Mouse (Mus musculus) E14TG2a.4 (cell line): ENCODE results near the gene Ccnyl1.

ENCODE experiments used
- CTCF ChIP-seq: conservative IDR thresholded peaks from 2 replicates; pipeline ENCODE4 v1.5.1; 2014; ENCODE audit warnings: low read length
- NANOG ChIP-seq: IDR thresholded peaks from 2 replicates; pipeline ENCODE4 v1.6.1; 2014; ENCODE audit warnings: borderline replicate concordance, low read length, mixed read lengths

DNA sequence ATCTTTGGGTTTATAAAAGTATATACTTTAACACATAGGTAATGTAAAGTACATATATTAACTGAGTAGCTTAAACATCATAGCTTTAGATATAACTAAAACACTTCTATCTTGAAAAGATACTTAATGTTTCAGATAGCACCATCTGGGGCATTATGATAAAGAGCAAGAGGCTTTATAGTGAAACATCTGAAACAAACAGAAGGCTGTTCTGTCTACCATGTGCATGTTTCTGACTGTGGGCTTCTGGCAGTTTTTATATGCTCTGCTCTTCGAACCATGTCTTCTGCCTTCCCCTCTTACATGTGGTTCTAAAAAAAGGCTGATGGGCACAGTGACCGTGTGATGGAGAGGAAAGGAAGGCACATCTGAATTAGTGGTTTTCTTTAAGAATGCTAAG, 16.4 kb downstream of the Ccnyl1 start:
- TF ChIP-seq CTCF (no peak), NANOG (no peak)
